Mouse (Mus musculus) lung, postnatal 10 days (tissue): ENCODE results near the gene Bpifb3.

Source experiments
- DNase-seq: peaks from one replicate; pipeline ENCODE4 v3.0.0; 2021

Gene Bpifb3

GRCm38 (mm10) chr2:153917930-153918329 lies at the start of gene Bpifb3:
Bpifb3 (plus strand) TSS chr2:153918230.
- no peak for DNase-seq

- DNase-seq = no peak
These were observed 47.0 kb upstream of the Bpifb3 start, which contains the start of gene Sun5 for GRCm38 (mm10) chr2:153870984-153871383. Sun5 (minus strand) TSS chr2:153871084.

GRCm38 (mm10) chr2:153874745-153875144 lies 43.3 kb upstream of the Bpifb3 start, which contains the start of gene Bpifb2:
Bpifb2 (plus strand) TSS chr2:153875045.
- no peak for DNase-seq

- no peak for DNase-seq
These were observed 18.9 kb upstream of the Bpifb3 start for GRCm38 (mm10) chr2:153899111-153899510.

GRCm38 (mm10) chr2:153900088-153900487 lies 17.9 kb upstream of the Bpifb3 start, which contains the start of gene Bpifb6:
Bpifb6 (plus strand) TSS chr2:153900388.
- no peak for DNase-seq

GRCm38 (mm10) chr2:153902726-153903125 lies 15.3 kb upstream of the Bpifb3 start:
- no peak for DNase-seq

GRCm38 (mm10) chr2:153906626-153907025 lies 11.4 kb upstream of the Bpifb3 start:
- no peak for DNase-seq

GRCm38 (mm10) chr2:153914151-153914550 lies 3.9 kb upstream of the Bpifb3 start:
- DNase-seq = peak; percentile 11

GRCm38 (mm10) chr2:153921246-153921645 lies 3.2 kb downstream of the Bpifb3 start:
- no peak for DNase-seq

- peak; percentile 55 for DNase-seq
These were observed 11.9 kb downstream of the Bpifb3 start for GRCm38 (mm10) chr2:153929871-153930413.

GRCm38 (mm10) chr2:153931125-153931524 lies 13.1 kb downstream of the Bpifb3 start:
- no peak for DNase-seq

- DNase-seq = no peak
These were observed 15.3 kb downstream of the Bpifb3 start for GRCm38 (mm10) chr2:153933311-153933710.

GRCm38 (mm10) chr2:153935348-153935747 lies 17.3 kb downstream of the Bpifb3 start:
- no peak for DNase-seq

- DNase-seq = no peak
These were observed 19.8 kb downstream of the Bpifb3 start, which contains the start of gene Bpifb4 for GRCm38 (mm10) chr2:153937843-153938242. Bpifb4 (plus strand) TSS chr2:153938212.

GRCm38 (mm10) chr2:153943537-153943936 lies 25.5 kb downstream of the Bpifb3 start:
- peak; percentile 65 for DNase-seq

GRCm38 (mm10) chr2:153944567-153944966 lies 26.5 kb downstream of the Bpifb3 start:
- DNase-seq = no peak

GRCm38 (mm10) chr2:153952897-153953296 lies 34.9 kb downstream of the Bpifb3 start:
- peak; percentile 70 for DNase-seq

- peak; percentile 60 for DNase-seq
These were observed 35.8 kb downstream of the Bpifb3 start for GRCm38 (mm10) chr2:153953836-153954235.

GRCm38 (mm10) chr2:153962821-153963331 lies 44.8 kb downstream of the Bpifb3 start:
- no peak for DNase-seq

- DNase-seq = no peak
These were observed 45.3 kb downstream of the Bpifb3 start for GRCm38 (mm10) chr2:153963334-153963733.

- DNase-seq = peak; percentile 40
These were observed 52.2 kb downstream of the Bpifb3 start for GRCm38 (mm10) chr2:153970221-153970620.

- DNase-seq = no peak
These were observed 56.6 kb downstream of the Bpifb3 start, which contains the start of gene Bpifa6 for GRCm38 (mm10) chr2:153974582-153974981. Bpifa6 (plus strand) TSS chr2:153974945.
